Mouse (Mus musculus): ENCODE measurements around the gene Cdhr2. TPM values are rescaled to one million over a fixed set of nuclear protein-coding genes. Genes with fewer than 3 reads are reported as not detected.

Gene Cdhr2
- polyA plus RNA-seq, 1 experiment from 2014 or later: not detected

- H3K27me3 ChIP-seq: peaks cover 70% of the 10 kb centered on the region
- peaks cover 20% of the 10 kb centered on the region for H3K4me1 ChIP-seq
- no peak for ATAC-seq (ENCODE audit: insufficient number of reproducible peaks, low FRiP score, low TSS enrichment, low read depth)
- WGBS: 31% methylated on average over 12 of the region's 12 CpGs
- no peaks in the 10 kb centered on the region for H3K36me3 ChIP-seq
- no peaks in the 10 kb centered on the region for H3K9me3 ChIP-seq
- H3K4me3 ChIP-seq: no peak overlapping the region
- no peak overlapping the region for H3K27ac ChIP-seq
- no peak overlapping the region for H3K4me2 ChIP-seq
- H3K9ac ChIP-seq: no peak overlapping the region
Measured at GRCm38 (mm10) chr13:54754169-54755080, 53.2 kb downstream of the Cdhr2 start.

- ATAC-seq (ENCODE audit: insufficient number of reproducible peaks, low FRiP score, low TSS enrichment, low read depth): no peak
- Histone ChIP-seq H3K9ac (no peak overlapping the region), H3K4me3 (no peak overlapping the region), H3K36me3 (no peaks in the 10 kb centered on the region), H3K27ac (no peak overlapping the region), H3K4me2 (no peak overlapping the region), H3K4me1 (peaks cover 16% of the 10 kb centered on the region), H3K27me3 (peaks cover 70% of the 10 kb centered on the region), H3K9me3 (no peaks in the 10 kb centered on the region)
- 30% methylated on average over 9 of the region's 9 CpGs for whole genome bisulfite sequencing
Measured at GRCm38 (mm10) chr13:54755201-54755830, 54.1 kb downstream of the Cdhr2 start.

- Histone ChIP-seq H3K4me1 (peaks cover 16% of the 10 kb centered on the region), H3K4me2 (no peak overlapping the region), H3K9me3 (no peaks in the 10 kb centered on the region), H3K36me3 (no peaks in the 10 kb centered on the region), H3K4me3 (no peak overlapping the region), H3K27ac (no peak overlapping the region), H3K27me3 (peaks cover 72% of the 10 kb centered on the region), H3K9ac (no peak overlapping the region)
- 81% methylated on average over 8 of the region's 8 CpGs for WGBS
- no peak for ATAC-seq (ENCODE audit: insufficient number of reproducible peaks, low FRiP score, low TSS enrichment, low read depth)
Measured at GRCm38 (mm10) chr13:54756156-54756712, 55.0 kb downstream of the Cdhr2 start.

- Histone ChIP-seq H3K9ac (no peak overlapping the region), H3K4me3 (no peak overlapping the region), H3K4me2 (peak overlapping the region; percentile 61), H3K9me3 (no peaks in the 10 kb centered on the region), H3K27me3 (peaks cover 73% of the 10 kb centered on the region), H3K4me1 (peaks cover 16% of the 10 kb centered on the region), H3K27ac (no peak overlapping the region), H3K36me3 (no peaks in the 10 kb centered on the region)
- no peak for ATAC-seq (ENCODE audit: insufficient number of reproducible peaks, low FRiP score, low TSS enrichment, low read depth)
- WGBS: 44% methylated on average over 10 of the region's 10 CpGs
Measured at GRCm38 (mm10) chr13:54757093-54757830, 56.0 kb downstream of the Cdhr2 start.

GRCm38 (mm10) chr13:54758045-54758755 is 56.9 kb downstream of the Cdhr2 start:
- Histone ChIP-seq H3K27ac (no peak overlapping the region), H3K27me3 (peaks cover 76% of the 10 kb centered on the region), H3K4me1 (peaks cover 16% of the 10 kb centered on the region), H3K4me2 (peak overlapping the region; percentile 61), H3K4me3 (peak overlapping the region; percentile 35), H3K9ac (no peak overlapping the region), H3K9me3 (no peaks in the 10 kb centered on the region), H3K36me3 (no peaks in the 10 kb centered on the region)
- ATAC-seq (ENCODE audit: insufficient number of reproducible peaks, low FRiP score, low TSS enrichment, low read depth): peak; percentile 58
- WGBS: under 1% methylated on average over 43 of the region's 43 CpGs

GRCm38 (mm10) chr13:54758756-54759470 is 57.7 kb downstream of the Cdhr2 start:
- Histone ChIP-seq H3K4me3 (peak overlapping the region; percentile 35; the same call in 1 of the 2 replicates), H3K9me3 (no peaks in the 10 kb centered on the region), H3K4me1 (peaks cover 16% of the 10 kb centered on the region), H3K27me3 (peaks cover 80% of the 10 kb centered on the region), H3K4me2 (peak overlapping the region; percentile 61; the same call in 1 of the 2 replicates), H3K27ac (no peak overlapping the region), H3K9ac (no peak overlapping the region), H3K36me3 (no peaks in the 10 kb centered on the region)
- ATAC-seq (ENCODE audit: insufficient number of reproducible peaks, low FRiP score, low TSS enrichment, low read depth): no peak
- 2% methylated on average over 28 of the region's 29 CpGs for whole genome bisulfite sequencing

- peaks cover 81% of the 10 kb centered on the region for H3K27me3 ChIP-seq
- no peak for ATAC-seq (ENCODE audit: insufficient number of reproducible peaks, low FRiP score, low TSS enrichment, low read depth)
- no peak overlapping the region for H3K9ac ChIP-seq
- no peak overlapping the region for H3K4me3 ChIP-seq
- no peaks in the 10 kb centered on the region for H3K9me3 ChIP-seq
- H3K4me1 ChIP-seq: peaks cover 16% of the 10 kb centered on the region
- no peaks in the 10 kb centered on the region for H3K36me3 ChIP-seq
- WGBS: 8% methylated on average over 7 of the region's 7 CpGs
- no peak overlapping the region for H3K27ac ChIP-seq
- H3K4me2 ChIP-seq: no peak overlapping the region
Measured at GRCm38 (mm10) chr13:54759496-54759895, 58.2 kb downstream of the Cdhr2 start.

GRCm38 (mm10) chr13:54760164-54760795 is 59.0 kb downstream of the Cdhr2 start:
- H3K27me3 ChIP-seq: peaks cover 82% of the 10 kb centered on the region

GRCm38 (mm10) chr13:54760906-54761305 is 59.6 kb downstream of the Cdhr2 start:
- no peak overlapping the region for H3K27ac ChIP-seq
- no peaks in the 10 kb centered on the region for H3K36me3 ChIP-seq
- peaks cover 82% of the 10 kb centered on the region for H3K27me3 ChIP-seq
- 73% methylated on average over 7 of the region's 7 CpGs for WGBS
- H3K4me3 ChIP-seq: no peak overlapping the region
- H3K4me1 ChIP-seq: peaks cover 20% of the 10 kb centered on the region
- no peak overlapping the region for H3K9ac ChIP-seq
- ATAC-seq (ENCODE audit: insufficient number of reproducible peaks, low FRiP score, low TSS enrichment, low read depth): no peak
- no peak overlapping the region for H3K4me2 ChIP-seq
- H3K9me3 ChIP-seq: no peaks in the 10 kb centered on the region

More at GRCm38 (mm10) chr13:54760164-54760795, 59.0 kb downstream of the Cdhr2 start:
- Histone ChIP-seq H3K4me1 (peaks cover 16% of the 10 kb centered on the region), H3K9ac (no peak overlapping the region), H3K9me3 (no peaks in the 10 kb centered on the region), H3K36me3 (no peaks in the 10 kb centered on the region), H3K27ac (no peak overlapping the region), H3K4me2 (no peak overlapping the region), H3K4me3 (no peak overlapping the region)
- WGBS: 38% methylated on average over 8 of the region's 8 CpGs
- ATAC-seq (ENCODE audit: insufficient number of reproducible peaks, low FRiP score, low TSS enrichment, low read depth): no peak
